Mouse (Mus musculus) ES-E14 (cell line): ENCODE results near the gene Sh3bgr. TPM values are rescaled to one million over a fixed set of nuclear protein-coding genes. Genes with fewer than 3 reads are reported as not detected.

Experiments
- DNase-seq: peaks from one replicate; pipeline ENCODE4 v3.0.0-alpha.2; 2013; ENCODE audit warnings: low read depth, low spot score
- H3K27ac ChIP-seq: 2 replicates; pipeline ENCODE4 v1.5.1; 2012; ENCODE audit warnings: low read depth, mild to moderate bottlenecking, low read length, moderate library complexity, mixed read lengths; ENCODE audit not compliant: poor library complexity, insufficient read depth, severe bottlenecking
- H3K36me3 ChIP-seq: 2 replicates; pipeline ENCODE4 v1.6.1; 2012; ENCODE audit warnings: mild to moderate bottlenecking, low read length, moderate library complexity, mixed read lengths; ENCODE audit not compliant: control insufficient read depth, poor library complexity, insufficient read depth, severe bottlenecking
- H3K4me1 ChIP-seq, 2 experiments: fragments of 150-350 bp in 1 of 2; sonication (generic) in 1 of 2; 2 replicates each; pipeline ENCODE4 v1.6.1; 2012; ENCODE audit warnings: low read length in 2 of 2, mild to moderate bottlenecking in 1 of 2, mixed read lengths in 1 of 2; ENCODE audit not compliant: control insufficient read depth in 2 of 2, insufficient read depth in 2 of 2, poor library complexity in 1 of 2
- H3K4me3 ChIP-seq, 2 experiments: fragments of 150-350 bp in 1 of 2; sonication (generic) in 1 of 2; 2 replicates each; pipeline ENCODE4 v1.5.1; 2012; ENCODE audit warnings: low read length in 2 of 2, low read depth in 1 of 2, mild to moderate bottlenecking in 1 of 2, mixed read lengths in 1 of 2; ENCODE audit not compliant: insufficient read depth in 1 of 2, poor library complexity in 1 of 2, severe bottlenecking in 1 of 2
- H3K9ac ChIP-seq: 2 replicates; pipeline ENCODE4 v1.6.1; 2012; ENCODE audit warnings: low read depth, mild to moderate bottlenecking, low read length, mixed read lengths; ENCODE audit not compliant: poor library complexity, insufficient read depth, severe bottlenecking
- H3K9me3 ChIP-seq: fragments of 150-350 bp; sonication (generic); 2 replicates; pipeline ENCODE4 v1.6.1; 2012; ENCODE audit warnings: low read depth, mild to moderate bottlenecking, low read length; ENCODE audit not compliant: control insufficient read depth, insufficient read depth
- CHD2 ChIP-seq: IDR thresholded peaks from 2 replicates; pipeline ENCODE4 v1.6.1; 2014; ENCODE audit warnings: mild to moderate bottlenecking, low read depth, low read length, inconsistent platforms
- HCFC1 ChIP-seq: IDR thresholded peaks from 2 replicates; pipeline ENCODE4 v1.6.1; 2012; ENCODE audit warnings: low read length, inconsistent platforms, borderline replicate concordance; ENCODE audit not compliant: insufficient read depth
- MAFK ChIP-seq: IDR thresholded peaks from 2 replicates; pipeline ENCODE4 v1.6.1; 2014; ENCODE audit warnings: mild to moderate bottlenecking, low read depth, low read length, inconsistent platforms; ENCODE audit not compliant: insufficient read depth
- ZC3H11A ChIP-seq: IDR thresholded peaks from 2 replicates; pipeline ENCODE4 v1.6.1; 2012; ENCODE audit warnings: low read depth, mild to moderate bottlenecking, inconsistent platforms, low read length, borderline replicate concordance
- ZNF384 ChIP-seq: IDR thresholded peaks from 2 replicates; pipeline ENCODE4 v1.6.1; 2012; ENCODE audit warnings: low read depth, low read length, inconsistent platforms
- in situ Hi-C, 2 experiments: fragments of 600-800 bp; cut with MboI; formaldehyde crosslinking; loops; one replicate each; pipeline ENCODE4 v1.15.1; 2025; ENCODE audit warnings: low sequenced_read_pairs in 2 of 2, inconsistent platforms in 1 of 2; ENCODE audit not compliant: unreplicated experiment in 2 of 2
- total RNA-seq: library from RNA; depleted of rRNA; stranded (reverse); fragments of 300-350 nt; gene quantifications from 2 replicates; pipeline ENCODE4 v1.2.3, GENCODE M21; 2012

Sh3bgr gene
- total RNA-seq, 1 experiment, result 3.2 TPM

GRCm38 (mm10) chr16:96168837-96169236, 31.4 kb upstream of the Sh3bgr start:
- in situ Hi-C loops, result no loop called here
- Histone ChIP-seq H3K9ac (no peak overlapping the region), H3K4me1 (no peaks in the 10 kb centered on the region), H3K4me3 (no peak overlapping the region), H3K9me3 (no peaks in the 10 kb centered on the region), H3K27ac (no peak overlapping the region), H3K36me3 (no peaks in the 10 kb centered on the region)
- no peak for DNase-seq
- TF ChIP-seq MAFK, result no peak
- no peak for TF ChIP-seq ZC3H11A
- no peak for TF ChIP-seq ZNF384
- no peak for TF ChIP-seq HCFC1
- TF ChIP-seq CHD2, result no peak

- Histone ChIP-seq H3K4me1 (no peaks in the 10 kb centered on the region), H3K4me3 (no peak overlapping the region), H3K9ac (no peak overlapping the region), H3K36me3 (no peaks in the 10 kb centered on the region), H3K27ac (no peak overlapping the region), H3K9me3 (no peaks in the 10 kb centered on the region)
- DNase-seq, result no peak
- TF ChIP-seq HCFC1 (no peak), MAFK (no peak)
- in situ Hi-C loops, result no loop called here
Measured at GRCm38 (mm10) chr16:96173648-96174047, 26.6 kb upstream of the Sh3bgr start.

GRCm38 (mm10) chr16:96175399-96175798, 24.9 kb upstream of the Sh3bgr start:
- Histone ChIP-seq H3K36me3 (no peaks in the 10 kb centered on the region), H3K27ac (no peak overlapping the region), H3K4me3 (no peak overlapping the region), H3K9ac (no peak overlapping the region), H3K9me3 (no peaks in the 10 kb centered on the region), H3K4me1 (no peaks in the 10 kb centered on the region)
- in situ Hi-C loops, result no loop called here
- TF ChIP-seq MAFK (no peak), HCFC1 (no peak), ZC3H11A (no peak), ZNF384 (no peak), CHD2 (no peak)
- no peak for DNase-seq

- Histone ChIP-seq H3K4me3 (no peak overlapping the region), H3K9me3 (no peaks in the 10 kb centered on the region), H3K36me3 (no peaks in the 10 kb centered on the region), H3K27ac (no peak overlapping the region), H3K9ac (no peak overlapping the region), H3K4me1 (no peaks in the 10 kb centered on the region)
- in situ Hi-C loops, result no loop called here
- no peak for TF ChIP-seq CHD2
- no peak for TF ChIP-seq HCFC1
- TF ChIP-seq MAFK, result no peak
- no peak for TF ChIP-seq ZNF384
- no peak for TF ChIP-seq ZC3H11A
- DNase-seq, result no peak
Measured at GRCm38 (mm10) chr16:96179156-96179555, 21.1 kb upstream of the Sh3bgr start.

- Histone ChIP-seq H3K27ac (no peak overlapping the region), H3K4me1 (0 out of 4 replicates have a peak, but pooled peaks cover 0 to 2% of the 10 kb centered on the region in 2 experiments), H3K9me3 (no peaks in the 10 kb centered on the region), H3K4me3 (no peak overlapping the region), H3K9ac (no peak overlapping the region), H3K36me3 (no peaks in the 10 kb centered on the region)
- TF ChIP-seq MAFK, result no peak
- no peak for TF ChIP-seq ZNF384
- no peak for TF ChIP-seq ZC3H11A
- TF ChIP-seq HCFC1, result no peak
- TF ChIP-seq CHD2, result no peak
- no peak for DNase-seq
- in situ Hi-C loops, result no loop called here
Measured at GRCm38 (mm10) chr16:96187619-96188018, 12.6 kb upstream of the Sh3bgr start.
